Mouse (Mus musculus): ENCODE results near the gene Kbtbd8. TPM values are rescaled to one million over a fixed set of nuclear protein-coding genes. Genes with fewer than 3 reads are reported as not detected.

Kbtbd8 gene
- total and polyA plus RNA-seq, 2 experiments from 2014 or later, result 0.25 TPM; not detected in 1

GRCm38 (mm10) chr6:95116513-95116912 is 527 bp upstream of the Kbtbd8 start:
- Histone ChIP-seq H3K27me3 (ENCODE audit: control insufficient read depth, insufficient read depth, low read length) (peaks cover 5% of the 10 kb centered on the region; the same call in 1 of the 2 replicates), H3K36me3 (replicated peaks; ENCODE audit: control insufficient read depth, insufficient read depth, low read length) (no peaks in the 10 kb centered on the region), H3K9me3 (replicated peaks; ENCODE audit: control insufficient read depth, low read length) (no peaks in the 10 kb centered on the region), H3K4me1 (ENCODE audit: control insufficient read depth, insufficient read depth) (no peaks in the 10 kb centered on the region), H3K9ac (replicated peaks; ENCODE audit: low read depth, low read length) (no peak overlapping the region), H3K4me3 (ENCODE audit: low read depth, low read length) (no peak overlapping the region), H3K27ac (ENCODE audit: low read depth) (no peak overlapping the region), H3K4me2 (ENCODE audit: low read depth, low read length) (no peak overlapping the region)
- no peak for DNase-seq (ENCODE audit: low spot score)
- TF ChIP-seq CTCF (IDR thresholded peaks at IDR 0.05; ENCODE audit: low read depth), result no peak
- no peak for TF ChIP-seq EP300 (IDR thresholded peaks at IDR 0.05; ENCODE audit: low read depth)
- 44% methylated on average over 8 of the region's 8 CpGs for WGBS
- ATAC-seq (ENCODE audit: insufficient read depth, low read depth), result no peak

- Histone ChIP-seq H3K4me3 (ENCODE audit: low read depth, low read length) (peak overlapping the region; percentile 83), H3K4me1 (ENCODE audit: control insufficient read depth, insufficient read depth) (no peaks in the 10 kb centered on the region), H3K9ac (replicated peaks; ENCODE audit: low read depth, low read length) (peak overlapping the region; percentile 38), H3K27ac (ENCODE audit: low read depth) (no peak overlapping the region), H3K36me3 (replicated peaks; ENCODE audit: control insufficient read depth, insufficient read depth, low read length) (0 out of 2 replicates have a peak, but pooled peaks cover 2% of the 10 kb centered on the region), H3K27me3 (ENCODE audit: control insufficient read depth, insufficient read depth, low read length) (peaks cover 5% of the 10 kb centered on the region; the same call in 1 of the 2 replicates), H3K4me2 (ENCODE audit: low read depth, low read length) (peak overlapping the region; percentile 93), H3K9me3 (replicated peaks; ENCODE audit: control insufficient read depth, low read length) (no peaks in the 10 kb centered on the region)
- DNase-seq (ENCODE audit: low spot score), result peak; percentile 98
- WGBS, result under 1% methylated on average over 100 of the region's 103 CpGs
- TF ChIP-seq CTCF (IDR thresholded peaks at IDR 0.05; ENCODE audit: low read depth) (no peak), EP300 (IDR thresholded peaks at IDR 0.05; ENCODE audit: low read depth) (no peak)
- ATAC-seq (ENCODE audit: insufficient read depth, low read depth), result peak; percentile 100
These were observed 838 bp downstream of the Kbtbd8 start for GRCm38 (mm10) chr6:95117614-95118541.

DNA sequence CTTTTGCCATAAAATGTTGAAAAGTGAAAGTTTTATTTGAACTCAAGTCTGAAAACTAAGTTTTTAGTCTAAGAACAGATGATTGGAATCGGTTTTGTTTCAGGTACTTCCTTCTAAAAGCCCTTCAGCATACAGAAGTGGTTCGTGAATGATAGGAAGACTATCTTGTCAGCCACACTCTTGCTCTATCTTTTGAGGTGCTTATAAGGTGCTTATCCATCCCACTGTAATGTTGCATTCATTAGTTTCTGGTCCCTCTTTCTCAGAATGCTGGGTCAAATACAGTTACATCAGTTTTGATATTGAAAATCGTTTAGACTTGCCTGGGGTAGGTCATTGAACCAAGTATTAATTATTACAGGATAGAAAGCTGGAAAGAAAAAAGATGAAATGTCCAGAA is 2.3 kb downstream of the Kbtbd8 start:
- DNase-seq (ENCODE audit: low spot score), result no peak
- no peaks in the 10 kb centered on the region for H3K4me1 ChIP-seq (ENCODE audit: control insufficient read depth, insufficient read depth)
- WGBS, result 81% methylated on average over 3 of the region's 3 CpGs
- no peak overlapping the region for H3K4me3 ChIP-seq (ENCODE audit: low read depth, low read length)
- ATAC-seq (ENCODE audit: insufficient read depth, low read depth), result no peak
- no peak overlapping the region for H3K9ac ChIP-seq (replicated peaks; ENCODE audit: low read depth, low read length)
- peaks cover 5% of the 10 kb centered on the region; the same call in 1 of the 2 replicates for H3K27me3 ChIP-seq (ENCODE audit: control insufficient read depth, insufficient read depth, low read length)
- H3K4me2 ChIP-seq (ENCODE audit: low read depth, low read length), result no peak overlapping the region
- 0 out of 2 replicates have a peak, but pooled peaks cover 2% of the 10 kb centered on the region for H3K36me3 ChIP-seq (replicated peaks; ENCODE audit: control insufficient read depth, insufficient read depth, low read length)
- TF ChIP-seq EP300 (IDR thresholded peaks at IDR 0.05; ENCODE audit: low read depth), result no peak
- TF ChIP-seq CTCF (IDR thresholded peaks at IDR 0.05; ENCODE audit: low read depth), result no peak
- H3K9me3 ChIP-seq (replicated peaks; ENCODE audit: control insufficient read depth, low read length), result no peaks in the 10 kb centered on the region
- no peak overlapping the region for H3K27ac ChIP-seq (ENCODE audit: low read depth)

DNA sequence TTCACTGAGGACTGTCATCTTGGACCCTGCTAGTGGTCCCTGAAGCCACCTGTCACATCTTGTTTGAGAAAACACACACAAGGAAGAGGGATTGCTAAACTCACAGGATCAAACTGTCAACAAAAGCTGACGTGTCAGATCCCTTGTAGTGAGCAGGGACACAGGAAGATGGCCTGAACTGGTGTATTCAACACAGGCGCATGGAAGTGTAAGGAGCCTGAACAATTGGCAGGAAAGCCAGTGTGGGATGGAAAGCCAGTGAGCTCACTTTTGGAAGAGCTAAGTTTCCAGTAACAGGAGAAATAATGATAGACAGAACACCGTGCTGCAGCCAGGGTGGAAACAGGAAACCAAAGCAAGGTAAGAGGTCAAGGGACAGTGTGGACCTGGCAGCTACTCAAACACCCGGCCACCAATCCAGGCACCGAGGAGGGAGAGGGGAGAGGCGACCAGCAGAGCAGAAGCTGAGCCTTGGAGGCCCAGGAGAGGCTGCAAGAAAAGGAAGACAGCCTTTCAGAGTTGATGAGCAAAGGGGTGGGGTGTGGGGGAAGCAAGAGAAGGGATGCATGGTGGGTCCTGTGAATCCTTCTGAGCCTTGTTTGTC is 33.0 kb downstream of the Kbtbd8 start:
- Histone ChIP-seq H3K4me2 (ENCODE audit: low read depth, low read length) (no peak overlapping the region), H3K9ac (replicated peaks; ENCODE audit: low read depth, low read length) (no peak overlapping the region), H3K4me3 (ENCODE audit: low read depth, low read length) (no peak overlapping the region), H3K27ac (ENCODE audit: low read depth) (no peak overlapping the region), H3K4me1 (ENCODE audit: control insufficient read depth, insufficient read depth) (no peaks in the 10 kb centered on the region), H3K27me3 (ENCODE audit: control insufficient read depth, insufficient read depth, low read length) (no peaks in the 10 kb centered on the region), H3K36me3 (replicated peaks; ENCODE audit: control insufficient read depth, insufficient read depth, low read length) (no peaks in the 10 kb centered on the region), H3K9me3 (replicated peaks; ENCODE audit: control insufficient read depth, low read length) (no peaks in the 10 kb centered on the region)
- DNase-seq (ENCODE audit: low spot score) (no peak), ATAC-seq (ENCODE audit: insufficient read depth, low read depth) (no peak)
- 35% methylated on average over 6 of the region's 6 CpGs for WGBS
- TF ChIP-seq CTCF (IDR thresholded peaks at IDR 0.05; ENCODE audit: low read depth) (no peak), EP300 (IDR thresholded peaks at IDR 0.05; ENCODE audit: low read depth) (no peak)

DNA sequence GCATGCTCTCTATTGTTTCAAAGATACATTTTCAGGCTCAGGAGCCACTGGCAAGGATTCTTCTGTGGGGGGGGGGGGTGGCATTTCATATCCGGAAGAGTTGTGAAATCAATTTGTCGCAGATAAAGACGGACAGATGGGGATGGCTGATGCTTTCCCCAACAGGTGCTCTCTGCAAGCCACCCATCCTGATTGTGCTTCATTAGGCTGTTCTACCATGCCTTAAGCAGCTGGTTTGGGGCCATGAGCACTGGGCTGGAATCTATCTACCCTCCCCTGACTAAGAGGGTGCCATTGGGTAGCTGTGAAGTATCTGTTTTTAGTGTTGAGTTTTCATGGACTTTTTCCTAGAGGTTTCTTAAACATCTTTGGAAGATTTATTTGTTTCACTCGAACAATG is 33.8 kb downstream of the Kbtbd8 start:
- Histone ChIP-seq H3K27ac (ENCODE audit: low read depth) (no peak overlapping the region), H3K4me2 (ENCODE audit: low read depth, low read length) (no peak overlapping the region), H3K9ac (replicated peaks; ENCODE audit: low read depth, low read length) (no peak overlapping the region), H3K36me3 (replicated peaks; ENCODE audit: control insufficient read depth, insufficient read depth, low read length) (no peaks in the 10 kb centered on the region), H3K4me3 (ENCODE audit: low read depth, low read length) (no peak overlapping the region), H3K9me3 (replicated peaks; ENCODE audit: control insufficient read depth, low read length) (no peaks in the 10 kb centered on the region), H3K27me3 (ENCODE audit: control insufficient read depth, insufficient read depth, low read length) (no peaks in the 10 kb centered on the region), H3K4me1 (ENCODE audit: control insufficient read depth, insufficient read depth) (no peaks in the 10 kb centered on the region)
- TF ChIP-seq CTCF (IDR thresholded peaks at IDR 0.05; ENCODE audit: low read depth) (no peak), EP300 (IDR thresholded peaks at IDR 0.05; ENCODE audit: low read depth) (no peak)
- ATAC-seq (ENCODE audit: insufficient read depth, low read depth), result no peak
- 89% methylated on average over 4 of the region's 4 CpGs for WGBS
- DNase-seq (ENCODE audit: low spot score), result no peak
